Mouse (Mus musculus): Measurements from ENCODE around the gene Nhs. TPM values are rescaled to one million over a fixed set of nuclear protein-coding genes. Genes with fewer than 3 reads are reported as not detected.
A peak's percentile ranks its signal among the peaks of the same experiment; 100 is the strongest.

Gene Nhs
- polyA plus RNA-seq, 1 experiment, result 1.1 TPM

GRCm38 (mm10) chrX:161909963-161910362 lies 249.6 kb downstream of the Nhs start:
- TF ChIP-seq POLR2A (IDR thresholded peaks at IDR 0.05; ENCODE audit: extremely low read depth, insufficient read depth, low read length), result no peak
- TF ChIP-seq CTCF (IDR thresholded peaks at IDR 0.05; ENCODE audit: extremely low read depth, insufficient read depth, low read length), result no peak
- Histone ChIP-seq H3K27ac (ENCODE audit: insufficient read depth, low read length) (no peak overlapping the region), H3K4me1 (ENCODE audit: control insufficient read depth, insufficient read depth, low read length) (no peaks in the 10 kb centered on the region), H3K4me3 (ENCODE audit: insufficient read depth, low read length) (no peak overlapping the region; the same call in 1 of the 2 replicates)

- H3K27ac ChIP-seq (ENCODE audit: insufficient read depth, low read length), result no peak overlapping the region
These were observed 250.7 kb downstream of the Nhs start for GRCm38 (mm10) chrX:161908652-161909403.

GRCm38 (mm10) chrX:161907595-161908592 lies 251.6 kb downstream of the Nhs start:
- H3K4me3 ChIP-seq (ENCODE audit: insufficient read depth, low read length), result peak overlapping the region; percentile 48
- TF ChIP-seq POLR2A (IDR thresholded peaks at IDR 0.05; ENCODE audit: extremely low read depth, insufficient read depth, low read length), result no peak
- no peak for TF ChIP-seq CTCF (IDR thresholded peaks at IDR 0.05; ENCODE audit: extremely low read depth, insufficient read depth, low read length)
- no peaks in the 10 kb centered on the region for H3K4me1 ChIP-seq (ENCODE audit: control insufficient read depth, insufficient read depth, low read length)
- H3K27ac ChIP-seq (ENCODE audit: insufficient read depth, low read length), result no peak overlapping the region

More at GRCm38 (mm10) chrX:161908652-161909403, 250.7 kb downstream of the Nhs start:
- TF ChIP-seq POLR2A (IDR thresholded peaks at IDR 0.05; ENCODE audit: extremely low read depth, insufficient read depth, low read length), result no peak
- TF ChIP-seq CTCF (IDR thresholded peaks at IDR 0.05; ENCODE audit: extremely low read depth, insufficient read depth, low read length), result no peak
- Histone ChIP-seq H3K4me1 (ENCODE audit: control insufficient read depth, insufficient read depth, low read length) (no peaks in the 10 kb centered on the region), H3K4me3 (ENCODE audit: insufficient read depth, low read length) (peak overlapping the region; percentile 48)

GRCm38 (mm10) chrX:161894442-161894841 lies 265.1 kb downstream of the Nhs start:
- no peak for TF ChIP-seq POLR2A (IDR thresholded peaks at IDR 0.05; ENCODE audit: extremely low read depth, insufficient read depth, low read length)
- TF ChIP-seq CTCF (IDR thresholded peaks at IDR 0.05; ENCODE audit: extremely low read depth, insufficient read depth, low read length), result no peak
- Histone ChIP-seq H3K4me3 (ENCODE audit: insufficient read depth, low read length) (no peak overlapping the region), H3K27ac (ENCODE audit: insufficient read depth, low read length) (no peak overlapping the region), H3K4me1 (ENCODE audit: control insufficient read depth, insufficient read depth, low read length) (no peaks in the 10 kb centered on the region)

- H3K27ac ChIP-seq (ENCODE audit: insufficient read depth, low read length), result no peak overlapping the region
- no peak for TF ChIP-seq POLR2A (IDR thresholded peaks at IDR 0.05; ENCODE audit: extremely low read depth, insufficient read depth, low read length)
- TF ChIP-seq CTCF (IDR thresholded peaks at IDR 0.05; ENCODE audit: extremely low read depth, insufficient read depth, low read length), result no peak
- H3K4me3 ChIP-seq (ENCODE audit: insufficient read depth, low read length), result no peak overlapping the region
- no peaks in the 10 kb centered on the region for H3K4me1 ChIP-seq (ENCODE audit: control insufficient read depth, insufficient read depth, low read length)
These were observed 275.9 kb downstream of the Nhs start for GRCm38 (mm10) chrX:161883661-161884060.

- no peaks in the 10 kb centered on the region for H3K4me1 ChIP-seq (ENCODE audit: control insufficient read depth, insufficient read depth, low read length)
- H3K4me3 ChIP-seq (ENCODE audit: insufficient read depth, low read length), result no peak overlapping the region
- H3K27ac ChIP-seq (ENCODE audit: insufficient read depth, low read length), result no peak overlapping the region
- TF ChIP-seq CTCF (IDR thresholded peaks at IDR 0.05; ENCODE audit: extremely low read depth, insufficient read depth, low read length), result no peak
- no peak for TF ChIP-seq POLR2A (IDR thresholded peaks at IDR 0.05; ENCODE audit: extremely low read depth, insufficient read depth, low read length)
These were observed 282.4 kb downstream of the Nhs start for GRCm38 (mm10) chrX:161877123-161877522.

GRCm38 (mm10) chrX:161873511-161873910 lies 286.0 kb downstream of the Nhs start:
- Histone ChIP-seq H3K4me3 (ENCODE audit: insufficient read depth, low read length) (no peak overlapping the region), H3K4me1 (ENCODE audit: control insufficient read depth, insufficient read depth, low read length) (no peaks in the 10 kb centered on the region)
- no peak for TF ChIP-seq POLR2A (IDR thresholded peaks at IDR 0.05; ENCODE audit: extremely low read depth, insufficient read depth, low read length)
- 0 out of 2 replicates have a peak, but pooled peaks have one; percentile 1 for TF ChIP-seq CTCF (IDR thresholded peaks at IDR 0.05; ENCODE audit: extremely low read depth, insufficient read depth, low read length)

GRCm38 (mm10) chrX:161871306-161871705 lies 288.2 kb downstream of the Nhs start:
- Histone ChIP-seq H3K4me1 (ENCODE audit: control insufficient read depth, insufficient read depth, low read length) (no peaks in the 10 kb centered on the region), H3K4me3 (ENCODE audit: insufficient read depth, low read length) (no peak overlapping the region), H3K27ac (ENCODE audit: insufficient read depth, low read length) (no peak overlapping the region)
- TF ChIP-seq CTCF (IDR thresholded peaks at IDR 0.05; ENCODE audit: extremely low read depth, insufficient read depth, low read length) (no peak), POLR2A (IDR thresholded peaks at IDR 0.05; ENCODE audit: extremely low read depth, insufficient read depth, low read length) (no peak)

More at GRCm38 (mm10) chrX:161873511-161873910, 286.0 kb downstream of the Nhs start:
- no peak overlapping the region for H3K27ac ChIP-seq (ENCODE audit: insufficient read depth, low read length)

GRCm38 (mm10) chrX:161855630-161856029 lies 303.9 kb downstream of the Nhs start:
- no peaks in the 10 kb centered on the region for H3K4me1 ChIP-seq (ENCODE audit: control insufficient read depth, insufficient read depth, low read length)
- TF ChIP-seq POLR2A (IDR thresholded peaks at IDR 0.05; ENCODE audit: extremely low read depth, insufficient read depth, low read length), result no peak
- no peak for TF ChIP-seq CTCF (IDR thresholded peaks at IDR 0.05; ENCODE audit: extremely low read depth, insufficient read depth, low read length)
- no peak overlapping the region for H3K4me3 ChIP-seq (ENCODE audit: insufficient read depth, low read length)
- no peak overlapping the region for H3K27ac ChIP-seq (ENCODE audit: insufficient read depth, low read length)

Data from cortical plate, adult 2 months (tissue).